Mouse (Mus musculus) frontal cortex, postnatal 10 days (tissue): ENCODE results near the gene Ddah2.

Experiments
- DNase-seq, 2 experiments: peaks; one replicate each; pipeline ENCODE4 v3.0.0; 2022; ENCODE audit warnings: low spot score in 2 of 2, mixed read lengths in 1 of 2

Gene Ddah2

DNA sequence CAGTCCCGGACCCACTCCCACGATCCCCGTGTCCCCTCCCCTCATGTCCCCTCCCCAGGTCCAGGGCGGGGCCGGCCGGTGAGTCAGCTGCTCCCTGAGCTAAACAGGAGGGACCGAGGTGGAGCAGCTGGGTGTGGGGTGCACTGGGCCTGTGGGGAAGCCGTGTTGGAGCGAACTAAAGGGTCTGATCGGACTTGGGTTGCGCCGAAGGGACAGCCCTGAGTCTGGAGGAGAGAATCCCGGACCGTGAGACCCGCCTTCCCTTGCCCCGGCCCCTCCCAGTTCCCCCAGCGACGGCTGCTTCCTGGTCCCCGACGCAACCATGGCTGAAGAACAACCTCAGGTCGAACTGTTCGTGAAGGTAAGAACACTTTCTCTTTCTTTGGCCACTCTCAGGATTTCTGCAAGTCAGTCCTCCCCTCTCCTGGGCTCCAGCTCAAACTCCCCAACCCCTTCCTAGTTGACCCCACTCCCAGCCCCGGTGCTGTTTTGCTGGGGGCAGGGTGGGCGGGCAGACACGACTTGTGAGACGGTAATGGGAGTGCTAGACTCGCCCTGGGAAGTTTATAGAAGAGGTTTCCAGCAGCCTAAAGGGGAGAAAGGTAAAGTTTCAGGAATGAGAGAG, 8.6 kb upstream of the Ddah2 start:
- peak in 1 of 2 experiments; percentile 38 for DNase-seq

DNA sequence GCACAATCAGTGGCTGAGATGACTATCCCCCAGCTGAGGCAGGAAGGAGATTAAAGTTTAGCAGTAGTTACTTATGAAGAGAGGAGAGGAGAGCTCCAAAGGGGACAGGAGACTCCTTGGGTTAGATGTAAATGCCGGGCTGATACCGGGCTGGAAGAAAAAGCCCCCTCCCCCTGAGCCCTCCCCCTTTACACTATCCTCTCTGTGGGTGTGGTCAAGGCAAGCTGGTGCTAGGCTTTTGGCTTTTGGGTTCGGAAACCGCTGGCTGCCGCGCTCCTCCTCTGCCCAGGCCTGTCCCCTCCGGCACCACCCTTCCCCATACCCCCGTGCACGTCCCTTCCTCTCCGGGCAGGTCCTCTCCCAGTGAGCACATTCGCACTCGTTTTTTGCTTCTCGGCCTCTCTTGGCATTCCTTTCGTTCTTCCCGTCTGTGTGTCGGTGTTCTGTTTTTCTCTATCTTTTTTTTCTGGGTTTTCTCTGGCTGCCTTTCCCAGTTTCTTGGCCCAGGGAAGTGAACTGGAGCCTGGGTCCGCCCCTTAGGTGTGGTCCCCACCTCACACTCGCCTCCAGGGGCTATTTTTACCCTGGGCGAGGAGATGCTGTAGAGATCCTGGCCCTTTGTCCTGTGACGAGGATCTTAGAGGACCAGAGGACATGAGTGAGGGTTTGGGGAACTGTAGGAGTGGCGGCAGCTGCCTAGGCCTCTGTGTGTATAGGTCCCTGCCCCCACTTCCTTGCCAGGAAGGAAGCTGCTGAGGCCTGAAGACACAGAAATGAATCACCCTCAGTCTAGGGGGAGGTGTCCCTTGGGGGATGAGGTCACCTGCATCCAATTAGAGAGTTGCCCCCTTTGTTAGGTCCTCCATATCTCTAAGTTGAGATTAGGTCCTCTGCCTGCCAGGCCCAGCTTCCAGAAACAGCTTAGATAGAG, 7.4 kb upstream of the Ddah2 start:
- DNase-seq, result peak in 1 of 2 experiments; percentile 42

DNA sequence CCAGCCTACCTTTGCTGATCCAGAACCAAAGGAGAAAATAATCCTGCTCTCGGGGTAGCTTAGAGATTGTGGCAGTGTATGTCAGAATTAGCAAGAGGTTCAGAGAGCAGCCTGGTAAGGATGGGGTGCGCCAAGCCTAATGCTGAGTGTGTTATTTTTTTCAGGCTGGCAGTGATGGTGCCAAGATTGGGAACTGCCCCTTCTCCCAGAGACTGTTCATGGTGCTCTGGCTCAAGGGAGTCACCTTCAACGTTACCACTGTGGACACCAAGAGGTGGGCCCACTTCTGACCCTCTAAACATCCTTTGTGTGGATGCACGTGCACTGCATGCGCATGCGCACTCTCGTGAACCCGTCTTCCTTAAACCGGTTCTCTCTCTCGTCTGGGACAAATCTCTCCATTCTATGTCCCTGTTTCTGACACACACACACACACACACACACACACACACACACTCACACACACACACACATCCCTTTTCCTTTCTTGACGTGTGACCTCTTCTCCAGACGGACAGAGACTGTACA, 6.5 kb upstream of the Ddah2 start:
- DNase-seq, result no peak

DNA sequence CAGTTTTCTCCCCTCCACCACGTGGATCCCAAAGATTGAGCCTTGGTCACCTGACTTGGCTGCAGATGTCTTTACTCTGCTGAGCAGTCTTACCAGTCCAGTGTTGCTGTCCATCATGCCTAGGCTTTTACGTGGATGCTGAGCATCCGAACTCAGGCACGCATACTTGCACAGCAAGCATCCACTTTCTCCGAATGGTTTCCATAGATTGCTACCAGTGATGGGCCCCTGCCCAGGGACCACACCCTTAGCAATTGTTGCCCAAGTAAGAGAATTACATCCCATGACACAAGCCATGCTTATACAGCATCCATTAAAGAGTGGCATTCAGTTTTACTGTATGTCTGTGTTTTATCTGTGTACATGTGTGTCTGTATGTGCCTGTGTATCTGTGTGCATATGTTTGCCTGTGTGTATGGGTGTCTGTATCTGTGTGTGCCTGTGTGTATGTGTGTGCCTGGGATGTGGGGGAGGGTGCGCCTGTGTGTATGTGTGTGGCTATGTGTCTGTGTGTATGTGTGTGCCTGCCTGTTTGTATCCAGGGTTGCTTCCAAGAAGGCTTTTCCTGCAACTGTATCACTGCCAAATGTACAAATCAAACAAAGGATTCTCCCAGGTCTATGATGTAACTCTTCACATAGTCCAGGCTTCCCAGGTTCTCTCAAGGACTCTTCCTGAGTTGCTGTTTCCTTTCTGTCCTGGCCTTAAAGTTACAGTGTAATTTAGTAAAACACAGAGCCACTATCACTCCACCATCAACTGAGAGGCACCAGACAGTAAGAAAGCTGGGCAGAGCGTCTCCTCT, 2.9 kb upstream of the Ddah2 start:
- DNase-seq, result no peak

DNA sequence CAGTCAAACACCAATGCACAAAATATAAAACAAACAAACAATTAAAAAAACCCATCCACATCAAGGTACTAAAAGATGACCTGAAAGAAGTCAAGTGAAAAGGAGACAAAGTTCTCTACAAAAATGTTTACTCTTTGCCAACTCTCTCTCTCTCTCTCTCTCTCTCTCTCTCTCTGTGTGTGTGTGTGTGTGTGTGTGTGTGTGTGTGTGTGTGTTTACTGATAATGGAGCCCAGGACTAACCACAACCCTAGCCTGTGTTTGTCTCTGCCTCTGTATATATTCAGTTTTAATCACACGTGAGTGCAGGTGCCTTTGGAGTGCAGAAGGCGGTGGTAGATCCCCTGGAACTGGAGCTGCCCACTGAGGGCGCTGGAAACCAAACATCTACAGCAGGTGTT, 1.7 kb upstream of the Ddah2 start:
- no peak for DNase-seq

DNA sequence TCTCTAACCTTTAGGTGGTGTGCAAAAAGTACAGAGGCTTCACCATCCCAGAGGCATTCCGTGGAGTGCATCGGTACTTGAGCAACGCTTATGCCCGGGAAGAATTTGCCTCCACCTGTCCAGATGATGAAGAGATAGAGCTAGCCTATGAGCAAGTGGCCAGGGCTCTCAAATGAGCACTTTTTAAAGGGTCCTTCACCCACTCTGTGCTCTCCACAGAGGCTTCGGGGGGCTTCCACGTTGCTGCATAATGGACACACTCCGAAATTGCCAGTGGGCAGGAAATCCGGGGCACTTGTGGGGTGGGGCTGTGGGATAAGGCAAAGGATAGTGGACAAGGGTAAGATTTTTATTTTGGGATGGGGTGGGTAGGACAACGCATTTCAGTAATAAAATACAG, 519 bp upstream of the Ddah2 start:
- DNase-seq, result no peak

DNA sequence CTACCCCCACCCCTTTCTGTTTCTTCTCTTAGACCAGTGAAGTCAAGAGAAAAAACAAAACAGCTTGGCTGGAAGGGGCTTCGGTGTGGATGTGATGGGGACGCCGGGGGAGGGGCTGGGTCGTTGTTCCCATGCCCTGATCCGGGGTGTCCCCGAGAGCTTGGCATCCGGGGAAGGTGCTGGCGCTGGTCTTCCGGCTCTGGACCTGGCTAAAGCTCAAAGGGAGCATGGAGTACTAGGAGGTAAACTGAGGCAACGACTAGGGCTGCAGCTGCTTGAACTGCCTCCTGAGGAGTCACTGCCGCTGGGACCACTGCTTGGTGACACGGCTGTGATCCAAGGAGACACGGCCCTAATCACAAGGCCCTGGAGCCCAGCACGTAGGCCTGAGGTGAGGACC, 1.2 kb downstream of the Ddah2 start:
- DNase-seq, result no peak

DNA sequence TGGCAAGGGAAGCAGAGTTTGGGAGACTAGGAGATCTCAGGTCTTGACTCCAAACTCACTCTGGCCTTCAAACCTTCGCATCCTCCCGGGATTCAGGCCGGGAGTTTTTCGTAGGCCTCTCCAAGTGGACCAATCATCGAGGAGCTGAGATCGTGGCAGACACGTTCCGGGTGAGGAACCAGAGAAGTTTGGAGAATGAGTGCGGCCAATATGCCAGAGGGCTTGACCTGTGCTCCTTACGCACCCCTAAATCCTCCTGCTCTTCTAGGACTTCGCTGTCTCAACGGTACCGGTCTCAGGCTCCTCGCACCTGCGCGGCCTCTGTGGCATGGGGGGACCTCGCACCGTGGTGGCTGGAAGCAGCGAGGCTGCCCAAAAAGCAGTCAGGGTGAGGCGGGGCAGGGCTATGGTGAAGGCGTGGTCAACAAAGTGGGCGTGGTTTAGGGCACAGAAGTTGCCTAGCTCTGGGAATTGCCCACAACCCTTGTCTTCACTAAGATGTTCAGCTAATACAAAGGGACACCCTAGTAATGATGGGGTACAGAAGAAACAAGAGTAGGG, 2.0 kb downstream of the Ddah2 start:
- no peak for DNase-seq

DNA sequence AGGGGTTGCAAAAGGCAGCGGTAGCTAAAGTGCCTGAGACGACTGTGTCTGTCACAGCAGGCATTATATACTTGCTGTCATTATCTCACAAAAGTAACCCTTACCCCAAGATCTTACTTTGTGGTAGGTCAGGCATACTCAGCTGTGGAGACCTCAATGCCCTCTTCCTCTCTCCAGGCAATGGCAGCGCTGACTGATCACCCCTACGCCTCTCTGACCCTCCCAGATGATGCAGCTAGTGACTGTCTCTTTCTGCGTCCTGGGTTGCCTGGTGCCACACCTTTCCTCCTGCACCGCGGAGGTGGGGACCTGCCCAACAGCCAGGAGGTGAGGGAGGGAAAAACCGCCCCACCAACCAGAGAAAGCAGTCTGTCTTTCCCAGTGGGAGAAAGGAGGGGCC, 2.5 kb downstream of the Ddah2 start:
- DNase-seq, result no peak

DNA sequence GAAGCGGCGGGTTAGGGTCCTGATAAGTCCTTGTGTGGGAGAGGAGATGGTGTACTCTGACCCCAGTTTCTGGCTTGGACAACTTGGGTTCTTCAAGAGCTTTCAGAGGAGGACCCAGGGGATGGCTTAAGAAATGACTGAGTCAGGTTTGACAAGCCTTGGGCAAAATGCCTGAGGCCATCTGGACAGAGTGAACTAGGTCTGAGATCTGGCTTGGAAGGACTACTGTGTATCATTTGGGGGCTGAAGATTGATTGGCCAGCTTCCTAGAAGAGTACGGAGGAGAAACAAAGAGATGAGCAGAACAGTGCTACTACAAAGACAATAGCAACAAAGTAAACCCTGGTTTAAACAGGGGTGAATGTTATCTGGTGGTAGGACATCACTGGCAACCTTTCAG, 4.6 kb downstream of the Ddah2 start:
- no peak for DNase-seq

DNA sequence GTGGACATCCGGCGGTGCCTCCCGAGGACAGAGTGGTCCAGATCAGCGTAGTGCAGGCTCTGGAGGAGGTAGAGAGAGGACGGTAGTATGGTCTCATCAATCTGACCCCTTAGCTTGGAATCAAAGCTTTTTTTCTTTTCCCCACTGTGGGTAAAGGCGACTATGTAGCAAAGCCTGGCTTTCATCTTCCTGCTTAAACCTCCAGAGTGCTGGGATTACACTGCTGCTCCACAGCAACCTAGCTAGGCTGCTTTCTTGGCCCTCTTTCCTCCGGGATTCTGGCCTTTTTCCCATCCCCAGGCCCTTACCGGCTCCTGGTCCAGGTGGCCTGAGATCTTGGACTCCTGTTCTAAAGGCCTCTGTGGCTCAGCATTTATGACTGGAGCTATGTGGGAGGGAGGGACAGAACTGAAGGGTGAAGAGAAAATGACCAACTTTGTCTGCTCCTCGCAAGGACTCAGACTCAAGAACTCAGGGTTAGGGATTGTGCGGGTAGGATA, 5.6 kb downstream of the Ddah2 start:
- no peak for DNase-seq

DNA sequence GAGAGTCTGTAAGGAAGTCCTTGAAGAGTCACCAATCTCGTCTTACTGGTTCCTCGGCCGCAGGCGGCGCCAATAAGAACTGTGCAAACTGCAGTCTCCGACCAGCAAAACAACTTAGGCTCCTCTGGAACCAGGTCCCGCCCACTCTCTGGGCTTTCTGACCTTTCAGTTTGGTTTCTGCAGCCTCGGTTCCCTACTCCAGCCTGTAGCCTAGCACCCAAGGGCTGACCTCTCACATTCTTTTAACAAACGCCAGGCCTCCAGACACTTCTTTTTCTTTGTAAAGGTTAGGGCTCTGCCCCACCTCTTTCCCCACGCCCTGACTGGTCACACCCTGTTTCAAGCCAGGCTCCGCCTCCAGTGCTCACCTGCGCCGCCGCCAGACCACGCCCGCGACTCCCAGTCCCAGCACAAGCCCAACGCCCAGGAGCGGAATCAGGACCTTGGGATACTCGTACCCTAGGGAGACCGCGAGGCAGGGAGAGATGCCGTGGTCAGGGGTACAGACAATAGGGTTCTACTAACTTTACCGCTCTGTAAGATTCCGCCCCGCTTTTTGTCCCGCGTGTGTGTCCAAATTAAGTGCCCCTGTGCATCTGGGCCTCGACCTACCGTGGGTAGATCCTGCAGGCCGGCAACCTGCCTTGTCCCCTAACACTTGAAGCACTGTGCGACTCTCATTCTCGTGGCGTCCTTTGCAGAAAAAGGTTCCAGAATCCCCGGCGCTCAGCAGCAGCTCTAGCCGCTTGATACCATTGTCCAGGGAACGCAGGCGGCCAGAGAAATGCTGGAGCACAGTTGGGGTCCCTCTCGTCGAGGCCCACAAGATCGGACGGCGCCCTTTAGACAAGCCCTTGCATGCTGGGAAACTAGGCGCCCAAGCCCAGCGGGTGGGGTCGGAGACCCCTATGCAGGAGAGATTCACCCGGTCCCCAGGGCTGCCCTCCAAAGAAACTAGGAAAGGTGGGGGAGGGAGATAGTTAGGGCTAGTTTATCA, 6.4 kb downstream of the Ddah2 start, which contains the start of gene Ly6g6c:
TSS of gene Ly6g6c (plus strand) at position 438 of the 997 bp plus-strand sequence.
- DNase-seq, result no peak

DNA sequence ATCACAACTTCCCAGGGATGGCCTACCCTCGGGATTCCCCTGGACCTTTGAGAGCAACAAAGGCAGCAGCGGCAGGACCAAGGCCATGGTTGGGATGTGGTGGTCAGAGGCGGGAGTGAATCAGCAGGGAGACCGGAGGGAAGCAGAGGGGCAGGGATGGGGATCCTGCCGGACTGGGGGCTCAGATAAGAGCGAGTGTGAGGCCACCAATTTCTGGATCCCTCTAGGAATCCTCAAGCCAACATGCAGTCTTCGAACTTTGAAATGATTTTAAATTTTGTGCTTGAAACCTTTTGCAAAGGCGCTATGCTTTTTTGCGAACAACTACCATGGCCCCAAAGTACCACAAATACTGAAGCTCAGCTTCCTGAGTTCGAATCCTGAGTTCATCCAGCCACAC, 7.2 kb downstream of the Ddah2 start, which contains the start of gene Mpig6b:
TSS of gene Mpig6b (minus strand) at position 101 of the 400 bp plus-strand sequence.
- DNase-seq, result no peak

DNA sequence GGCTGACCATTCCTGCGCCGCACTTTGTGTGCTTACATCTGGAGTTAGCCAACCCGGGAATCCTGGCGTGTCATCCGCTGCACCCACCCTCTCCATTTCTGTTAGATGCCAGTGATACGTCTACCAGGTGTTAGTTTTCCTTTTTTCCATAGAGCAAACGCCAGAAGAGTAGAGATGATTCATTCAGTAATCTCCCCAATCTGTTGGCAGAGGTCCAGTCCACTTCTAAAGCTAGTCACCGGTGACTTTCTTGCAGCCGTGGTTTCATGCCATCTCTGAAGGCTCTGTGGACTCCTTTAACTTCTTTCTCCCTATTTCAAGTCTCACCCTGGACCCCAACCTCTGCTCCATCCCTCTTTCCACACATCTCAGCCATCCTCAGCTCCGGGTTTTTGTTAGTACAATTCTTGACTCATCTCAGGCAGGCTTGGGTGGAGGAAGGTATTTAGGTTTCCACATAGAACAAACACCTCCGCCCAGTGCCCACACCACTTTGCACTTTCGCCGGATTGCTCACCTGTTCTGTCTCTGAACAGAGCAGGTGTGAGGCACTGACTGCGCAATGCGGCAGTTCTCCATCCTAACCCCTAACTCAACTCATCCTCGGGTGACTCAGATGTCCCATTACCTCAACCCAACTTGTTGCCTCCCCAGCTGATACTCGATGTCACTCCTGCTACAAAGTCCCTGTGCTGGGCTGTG, 9.5 kb downstream of the Ddah2 start:
- no peak for DNase-seq

DNA sequence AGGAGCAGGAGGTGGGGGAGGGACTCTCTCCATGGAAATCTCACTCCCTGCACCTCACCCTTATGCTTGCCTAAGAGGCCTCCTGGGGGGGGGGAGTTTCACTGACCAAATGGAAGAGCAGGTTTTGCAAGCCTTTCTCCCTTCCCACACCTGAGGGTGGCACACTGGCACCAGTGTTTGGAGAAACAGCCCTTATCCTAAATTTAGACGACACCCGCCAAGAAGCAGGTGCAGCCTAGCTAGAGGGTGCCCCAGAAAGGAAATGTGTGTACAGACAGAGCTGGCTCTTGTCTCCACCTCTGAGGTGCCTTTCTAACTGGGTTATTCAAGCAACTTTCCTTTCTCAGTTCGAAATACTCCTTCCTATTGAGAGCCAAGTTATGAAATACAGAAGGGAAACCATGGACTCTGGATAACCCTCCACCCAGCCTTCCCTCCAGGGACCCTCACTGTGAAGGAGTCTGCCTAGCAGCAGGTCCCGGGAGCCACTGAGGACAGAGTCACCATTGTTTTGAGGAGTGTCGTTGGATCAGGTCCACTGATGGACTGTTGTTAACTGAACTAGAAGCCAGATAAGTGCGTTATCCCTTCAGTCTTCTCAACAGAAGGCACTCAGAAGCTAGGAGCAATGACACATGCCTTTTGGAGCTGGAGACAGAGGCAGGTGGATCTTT, 11.9 kb downstream of the Ddah2 start:
- DNase-seq, result no peak

DNA sequence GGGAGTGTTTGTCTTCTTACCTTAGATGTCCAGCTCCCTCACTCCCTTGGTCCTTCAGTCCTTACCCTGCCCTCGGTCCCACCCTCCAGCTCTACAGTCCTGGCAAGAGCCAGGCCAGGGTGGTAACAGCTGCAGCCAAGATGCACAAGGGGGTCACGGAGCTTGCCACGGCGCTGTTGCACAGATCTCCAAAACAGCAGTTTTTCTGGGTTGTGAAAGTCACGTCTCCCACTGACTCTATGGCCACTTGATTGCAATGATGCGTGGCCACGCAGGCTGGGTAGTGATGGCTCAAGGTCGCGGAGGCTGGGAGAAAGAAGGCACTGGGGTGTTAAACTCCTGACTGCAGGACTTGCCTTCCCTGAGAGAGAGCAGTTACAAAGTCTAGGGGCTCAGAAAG, 12.6 kb downstream of the Ddah2 start:
- no peak for DNase-seq

DNA sequence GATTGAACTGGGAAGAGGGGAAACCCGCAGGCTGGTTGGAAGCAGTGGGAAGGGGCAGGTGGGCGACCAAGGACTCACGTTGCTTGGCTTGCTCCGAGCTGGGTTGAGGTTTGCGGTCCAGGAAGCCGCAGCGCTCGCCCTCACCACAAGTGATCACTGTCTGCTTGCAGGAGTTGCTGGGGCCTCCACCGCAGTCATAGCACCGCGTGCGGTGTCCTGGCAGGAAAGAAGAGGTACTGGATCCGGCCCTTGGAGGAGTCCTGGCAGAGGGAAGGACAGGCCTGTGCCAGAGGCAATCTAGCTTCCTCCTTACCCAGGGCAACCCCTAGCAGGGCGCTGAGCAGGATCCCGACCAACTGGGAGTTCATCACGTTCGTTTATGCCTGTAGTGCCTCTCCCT, 15.3 kb downstream of the Ddah2 start:
- no peak for DNase-seq

DNA sequence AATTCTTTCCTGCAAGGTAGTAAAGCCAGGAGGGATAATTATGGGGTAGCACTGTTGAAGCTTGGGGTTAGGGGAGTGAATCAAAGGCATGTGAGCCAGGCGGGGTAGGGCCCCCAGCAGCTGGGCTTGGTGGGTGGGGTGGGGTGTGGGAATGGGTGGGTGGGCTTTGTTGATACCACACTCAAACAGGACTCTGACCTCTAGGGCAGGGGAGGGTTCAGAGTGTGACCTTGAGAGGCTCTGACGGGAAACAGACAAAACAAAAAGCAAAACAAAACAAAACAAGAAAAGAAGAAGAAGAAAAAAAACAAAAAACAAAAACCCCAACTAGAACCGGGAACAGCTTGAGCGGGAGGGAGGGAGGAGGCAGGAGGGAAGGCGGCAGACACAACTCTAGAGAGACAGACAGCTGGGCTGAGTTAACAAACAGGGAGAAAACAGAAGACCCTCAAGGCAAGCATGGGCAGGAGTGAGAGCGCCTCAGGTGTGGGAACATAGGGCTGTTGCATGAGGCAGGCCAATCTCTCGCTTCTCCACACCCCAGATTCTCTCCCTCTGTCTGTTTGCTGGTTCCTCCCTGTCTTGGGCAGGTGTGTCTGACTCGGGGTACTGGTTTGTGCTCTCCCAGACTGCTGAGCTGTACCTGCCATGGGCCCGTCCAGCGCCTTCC, 17.8 kb downstream of the Ddah2 start, which contains the start of gene Ly6g6e:
TSS of gene Ly6g6e (plus strand) at position 396 of the 670 bp plus-strand sequence.
- DNase-seq, result no peak
